Mouse (Mus musculus) gastrocnemius, postnatal 36 days (tissue): ENCODE results near the gene Dcaf12. TPM values are rescaled to one million over a fixed set of nuclear protein-coding genes. Genes with fewer than 3 reads are reported as not detected.

Experiments
- DNase-seq, 2 experiments: peaks; one replicate each; pipeline ENCODE4 v3.0.0; 2022
- intact Hi-C: fragments of 180-260 bp; cut with DNase I; formaldehyde crosslinking; loops from one replicate; pipeline ENCODE4 v1.15.1; 2025
- total RNA-seq, 2 experiments: library from RNA; stranded (reverse); gene quantifications; 2 replicates each; pipeline ENCODE4 v1.2.3; 2021

Gene Dcaf12
- total RNA-seq, 2 experiments from 2014 or later: 23.9 to 27.4 TPM

- intact Hi-C loops: no loop called here
- no peak for DNase-seq
Measured at GRCm38 (mm10) chr4:41315173-41315572, 484 bp upstream of the Dcaf12 start.

GRCm38 (mm10) chr4:41313722-41314121, 967 bp downstream of the Dcaf12 start:
- DNase-seq: no peak

DNA sequence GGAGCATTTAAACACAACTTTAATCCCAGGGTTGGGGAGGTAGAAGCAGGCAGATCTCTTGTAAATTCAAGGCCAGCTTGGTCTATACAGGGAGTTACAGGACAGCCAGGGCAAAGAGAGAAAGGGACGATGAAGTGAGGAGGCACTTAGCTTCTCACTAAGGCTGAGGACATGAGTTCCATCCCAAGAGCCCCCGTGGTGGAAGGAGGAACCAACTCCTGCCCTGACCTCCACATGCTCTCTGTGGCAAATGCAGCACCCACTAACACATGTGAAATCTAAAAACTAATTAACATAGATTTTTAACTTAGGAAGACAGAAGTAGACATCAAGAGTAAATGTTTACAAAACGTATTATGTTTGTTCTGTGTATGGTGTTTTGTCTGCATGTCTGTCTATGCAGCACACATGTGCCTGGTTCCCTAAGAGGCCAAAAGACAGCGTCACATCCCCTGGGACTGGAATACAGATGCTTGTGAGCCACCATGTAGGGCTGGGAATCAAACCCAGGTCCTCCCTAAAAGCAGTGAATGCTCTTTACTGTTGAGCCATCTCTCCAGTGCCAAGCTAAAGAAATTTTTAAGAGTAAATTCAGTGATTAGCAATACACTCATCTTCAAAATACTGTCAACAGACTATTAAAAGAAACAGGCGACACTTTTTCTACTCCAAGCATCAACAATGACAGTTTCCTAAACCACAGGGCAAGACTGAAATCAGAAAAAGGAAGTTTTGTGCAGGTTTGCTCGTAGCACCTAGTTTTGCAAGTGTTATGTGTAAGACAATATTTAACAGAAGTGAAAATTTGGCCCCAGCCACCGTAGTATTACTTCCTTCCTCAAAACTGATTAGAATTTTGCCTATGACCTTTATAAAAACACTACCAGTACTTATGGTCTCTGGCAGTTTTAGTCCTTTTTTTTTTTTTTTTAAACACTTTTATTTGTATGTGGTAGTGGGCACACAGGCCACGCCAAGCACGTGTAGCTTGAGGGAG, 3.8 kb downstream of the Dcaf12 start:
- no peak for DNase-seq
- intact Hi-C loops: loop anchor here (5.0 kb wide), 1 partner anchor 46 kb away; no protein-coding TSS in a partner anchor

More at GRCm38 (mm10) chr4:41313722-41314121, 967 bp downstream of the Dcaf12 start:
- intact Hi-C loops: loop anchor here (5.0 kb wide), 1 partner anchor 44 kb away; no protein-coding TSS in a partner anchor

- no peak for DNase-seq
- intact Hi-C loops: no loop called here
Measured at GRCm38 (mm10) chr4:41307406-41307805, 7.3 kb downstream of the Dcaf12 start.

DNA sequence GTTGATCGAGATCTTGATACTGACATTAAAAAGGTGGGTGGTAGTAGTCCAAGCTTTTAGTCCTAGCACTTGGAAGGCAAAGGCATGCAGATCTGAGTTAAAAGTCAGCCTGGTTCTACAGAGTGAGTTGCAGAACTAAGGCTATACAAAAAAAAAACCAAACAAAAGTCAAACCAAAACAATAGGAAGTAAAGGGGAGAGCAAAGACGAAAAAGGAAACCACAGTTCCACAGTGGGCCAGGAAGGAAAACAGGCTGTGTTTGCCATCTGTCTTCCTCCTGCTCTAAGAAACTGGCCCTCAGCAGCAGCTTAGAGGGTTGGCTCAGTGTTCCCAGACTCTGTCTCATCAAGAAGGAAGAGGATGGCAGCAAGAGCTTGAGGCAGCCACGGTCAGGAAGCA, 10.4 kb downstream of the Dcaf12 start:
- intact Hi-C loops: no loop called here

DNA sequence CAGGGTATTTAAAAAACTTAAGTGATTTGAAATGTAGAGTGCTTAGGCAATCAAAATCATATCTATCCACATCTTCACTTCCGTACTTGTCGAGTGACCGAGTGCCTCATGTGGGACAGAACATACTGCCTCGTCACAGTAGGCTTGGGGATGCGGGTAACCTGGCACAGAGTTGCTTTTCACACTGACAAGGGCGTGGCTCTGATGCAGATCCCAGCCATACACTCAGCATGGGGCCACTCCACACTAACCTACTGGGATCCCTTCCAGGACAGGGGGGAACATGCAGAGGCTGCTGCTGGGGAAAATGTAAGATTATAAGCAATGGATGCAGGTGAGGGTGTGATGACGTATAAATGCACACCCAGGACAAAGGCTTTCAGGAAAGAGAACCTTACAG, 11.0 kb downstream of the Dcaf12 start:
- no peak for DNase-seq
- intact Hi-C loops: no loop called here

More for the DNA sequence above, 10.4 kb downstream of the Dcaf12 start:
- no peak for DNase-seq

GRCm38 (mm10) chr4:41298976-41299375, 15.7 kb downstream of the Dcaf12 start:
- DNase-seq: no peak
- intact Hi-C loops: no loop called here

DNA sequence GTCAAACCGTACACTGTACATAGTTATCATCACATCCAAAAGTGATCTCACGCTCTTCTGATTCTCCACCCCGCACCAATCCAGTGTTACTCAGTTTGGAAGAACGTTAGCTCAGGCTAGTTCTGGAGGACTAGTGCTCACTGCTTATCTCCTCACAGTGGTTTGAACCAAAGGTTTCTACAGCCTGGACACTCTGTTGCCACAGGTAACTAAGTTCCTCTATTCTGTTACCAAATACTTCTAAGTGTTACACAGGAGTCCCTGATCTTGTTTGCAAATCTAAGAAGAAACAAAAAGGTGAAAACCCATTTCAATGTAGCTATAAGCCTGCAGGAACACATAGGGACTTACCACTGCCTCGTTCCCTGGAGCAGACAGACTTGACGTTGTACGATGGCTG, 18.7 kb downstream of the Dcaf12 start:
- intact Hi-C loops: no loop called here
- no peak for DNase-seq

- no peak for DNase-seq
- intact Hi-C loops: no loop called here
Measured at GRCm38 (mm10) chr4:41295507-41295906, 19.2 kb downstream of the Dcaf12 start.

DNA sequence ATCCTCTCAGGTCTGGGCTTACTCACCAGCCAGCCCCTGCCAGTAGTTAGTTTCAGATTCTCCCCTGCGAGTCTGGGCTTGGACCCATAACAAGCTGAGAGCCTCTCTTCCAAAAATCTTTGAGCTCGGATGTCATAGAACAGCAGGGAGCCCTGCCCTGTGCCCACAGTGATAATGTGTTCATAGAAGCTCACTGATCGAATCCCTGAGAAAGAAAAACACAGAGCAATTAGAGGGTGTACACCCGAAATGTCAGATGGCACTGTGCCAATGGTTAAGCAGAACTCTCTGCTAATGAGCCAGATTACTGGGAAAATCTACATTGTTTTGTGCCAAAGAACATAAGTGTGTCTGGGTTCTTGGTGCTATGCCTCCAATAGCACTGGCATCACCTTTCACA, 20.8 kb downstream of the Dcaf12 start:
- DNase-seq: peak in 1 of 2 experiments; percentile 21
- intact Hi-C loops: no loop called here

- intact Hi-C loops: loop anchor here (5.0 kb wide), 1 partner anchor 102 kb away; no protein-coding TSS in a partner anchor
Measured at GRCm38 (mm10) chr4:41289802-41290201, 24.9 kb downstream of the Dcaf12 start.

GRCm38 (mm10) chr4:41286420-41286819, 28.3 kb downstream of the Dcaf12 start:
- no peak for DNase-seq
- intact Hi-C loops: loop anchor here (2.0 to 5.0 kb wide), 2 partner anchors 60 to 106 kb away; no protein-coding TSS in a partner anchor

More at GRCm38 (mm10) chr4:41289802-41290201, 24.9 kb downstream of the Dcaf12 start:
- peak in 1 of 2 experiments; percentile 18 for DNase-seq

- intact Hi-C loops: loop anchor here (5.0 kb wide), 1 partner anchor 157 kb away; no protein-coding TSS in a partner anchor
- DNase-seq: no peak
Measured at GRCm38 (mm10) chr4:41284087-41284486, 30.6 kb downstream of the Dcaf12 start.

DNA sequence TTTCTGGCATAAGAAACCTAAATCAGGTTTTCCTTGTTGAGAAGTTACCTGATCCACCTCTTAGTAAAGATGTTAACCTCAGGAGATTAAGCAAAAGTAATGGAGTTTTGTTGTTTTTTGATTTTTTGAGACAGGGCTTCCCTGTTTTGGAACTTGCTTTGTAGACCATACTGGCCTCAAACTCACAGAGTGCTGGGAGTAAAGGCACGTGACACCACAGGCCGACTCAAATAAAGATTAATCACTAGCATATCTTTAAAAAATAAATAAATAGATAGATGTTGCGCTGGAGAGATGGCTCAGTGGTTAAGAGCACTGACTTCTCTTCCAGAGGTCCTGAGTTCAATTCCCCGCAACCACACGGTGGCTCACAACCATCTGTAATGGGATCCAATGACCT, 38.8 kb downstream of the Dcaf12 start:
- intact Hi-C loops: no loop called here
- DNase-seq: no peak

DNA sequence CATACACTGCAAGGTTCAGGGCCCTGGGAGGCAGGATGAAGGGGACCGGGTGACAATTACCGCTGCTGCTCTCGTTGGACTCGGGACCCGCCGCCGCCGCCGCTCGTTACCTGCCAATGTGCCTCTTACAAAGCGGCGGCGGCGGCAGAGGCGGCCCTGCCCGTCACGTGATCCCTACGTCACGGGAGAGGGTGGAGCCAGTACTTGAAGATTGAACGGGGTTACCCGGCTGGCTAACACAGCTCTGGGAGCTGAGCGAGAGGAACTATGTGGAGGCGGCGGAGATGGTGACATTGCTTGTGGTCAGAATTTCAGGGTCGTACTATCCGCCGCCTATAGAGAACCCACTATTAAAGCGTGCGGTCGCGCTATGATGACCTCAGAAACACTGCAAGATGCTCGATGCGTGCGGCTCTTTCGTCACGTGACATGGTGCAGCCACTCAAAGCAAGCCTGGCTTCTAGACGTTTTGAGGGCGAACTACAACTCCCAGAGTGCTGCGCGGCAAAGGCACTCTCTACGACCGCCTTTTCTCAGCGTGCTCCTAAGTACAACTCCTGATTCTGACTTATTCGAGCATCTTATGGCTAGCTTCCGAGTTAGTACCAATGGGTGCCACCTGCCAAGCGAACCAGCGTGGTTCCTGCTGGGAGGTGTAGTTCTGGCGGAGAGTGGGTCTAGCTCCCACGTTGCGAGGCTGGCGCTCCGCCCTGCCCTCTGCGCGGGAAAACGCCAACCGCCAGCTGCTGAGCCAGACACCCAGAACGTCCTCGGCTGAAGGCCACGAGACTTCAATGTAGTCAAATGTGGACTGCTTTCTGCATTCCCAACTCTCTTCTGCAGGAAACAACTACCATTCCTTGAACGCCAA, 39.5 kb downstream of the Dcaf12 start, which contains the start of gene Ubap2:
Ubap2 (minus strand) TSS at position 165 of the 871 bp plus-strand sequence.
- DNase-seq: peak; percentile 91 to 98
- intact Hi-C loops: no loop called here

GRCm38 (mm10) chr4:41274377-41274979, 40.2 kb downstream of the Dcaf12 start:
- no peak for DNase-seq
- intact Hi-C loops: no loop called here

GRCm38 (mm10) chr4:41268133-41268532, 46.6 kb downstream of the Dcaf12 start:
- intact Hi-C loops: no loop called here
- no peak for DNase-seq

- intact Hi-C loops: no loop called here
- DNase-seq: no peak
Measured at GRCm38 (mm10) chr4:41266350-41266749, 48.3 kb downstream of the Dcaf12 start.

- DNase-seq: no peak
- intact Hi-C loops: no loop called here
Measured at GRCm38 (mm10) chr4:41260691-41261090, 54.0 kb downstream of the Dcaf12 start.

DNA sequence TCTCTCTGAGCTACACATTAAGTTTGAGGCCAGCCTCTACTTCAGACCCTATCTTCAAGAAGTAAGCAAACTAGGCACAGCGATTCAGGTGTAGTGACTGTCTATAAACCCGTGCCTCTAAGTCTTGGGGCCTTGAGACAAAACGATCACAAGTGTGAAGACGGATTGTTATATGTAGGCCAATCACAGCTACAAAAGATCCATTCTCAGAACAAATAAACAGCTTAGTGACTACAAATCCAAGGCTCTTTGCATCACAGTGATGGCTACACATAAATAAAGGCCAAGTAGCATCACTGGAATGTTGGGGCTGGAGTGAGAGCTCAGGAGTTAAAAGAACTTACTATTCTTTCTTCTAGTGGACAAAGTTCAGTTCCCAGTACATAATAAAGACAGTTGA, 55.7 kb downstream of the Dcaf12 start:
- no peak for DNase-seq
- intact Hi-C loops: no loop called here
